Mouse (Mus musculus) liver, embryonic 13.5 days (tissue): Measurements from ENCODE around the gene Taf10. TPM values are rescaled to one million over a fixed set of nuclear protein-coding genes. Genes with fewer than 3 reads are reported as not detected.
"Not testable (repeated sequence)": the region's sequence is repeated elsewhere in the genome, so short reads cannot be mapped to it uniquely, and the experiment has no call there.

ENCODE experiments used
- ATAC-seq: fragments of 200-750 bp; cut with Nextera tagmentation; 2 replicates; pipeline ENCODE4 v1.8.0; 2017; ENCODE audit warnings: low read depth, mild to moderate bottlenecking, moderate number of reproducible peaks, moderate library complexity
- DNase-seq: peaks from one replicate; pipeline ENCODE4 v3.0.0; 2022
- H3K27ac ChIP-seq: fragments of 300-500 bp; sonication (generic); 2 replicates; pipeline ENCODE4 v1.5.1; 2015; ENCODE audit warnings: moderate library complexity, mild to moderate bottlenecking, inconsistent platforms
- H3K27me3 ChIP-seq: fragments of 300-500 bp; sonication (generic); 2 replicates; pipeline ENCODE4 v1.6.1; 2015; ENCODE audit warnings: mild to moderate bottlenecking, inconsistent platforms
- H3K36me3 ChIP-seq: fragments of 300-500 bp; sonication (generic); 2 replicates; pipeline ENCODE4 v1.6.1; 2015; ENCODE audit warnings: mild to moderate bottlenecking, inconsistent platforms
- H3K4me1 ChIP-seq: fragments of 300-500 bp; sonication (generic); replicated peaks from 2 replicates; pipeline ENCODE4 v1.6.1; 2015; ENCODE audit warnings: inconsistent platforms
- H3K4me2 ChIP-seq: fragments of 300-500 bp; sonication (generic); 2 replicates; pipeline ENCODE4 v1.6.1; 2015; ENCODE audit warnings: inconsistent platforms, mild to moderate bottlenecking, moderate library complexity
- H3K4me3 ChIP-seq: fragments of 300-500 bp; sonication (generic); replicated peaks from 2 replicates; pipeline ENCODE4 v1.5.1; 2015; ENCODE audit warnings: mild to moderate bottlenecking, inconsistent platforms
- H3K9ac ChIP-seq: fragments of 300-500 bp; sonication (generic); 2 replicates; pipeline ENCODE4 v1.6.1; 2015; ENCODE audit warnings: mild to moderate bottlenecking, inconsistent platforms
- H3K9me3 ChIP-seq: fragments of 300-500 bp; sonication (generic); replicated peaks from 2 replicates; pipeline ENCODE4 v1.6.1; 2016; ENCODE audit warnings: inconsistent platforms
- WGBS: fragments of 180-500 bp; shearing (Covaris S2); methylation state at CpG from one replicate; pipeline ENCODE4 v1.1.7; 2015; ENCODE audit not compliant: insufficient replicate concordance; 5-methylcytosine and 5-hydroxymethylcytosine counted together
- polyA plus RNA-seq: library from polyadenylated mRNA; unstranded; fragments of >200 nt; fragmentation: Nextera tagmentation; extraction: Ambion mirVana; gene quantifications from 2 replicates; pipeline ENCODE4 v1.2.1, GENCODE M21; 2015

Taf10 gene
- polyA plus RNA-seq, 1 experiment from 2014 or later, result 158 TPM

- Histone ChIP-seq H3K27ac (peak within 1 kb of the TSS; percentile 35), H3K4me1 (peaks cover 22% of the 10 kb centered on the region), H3K9me3 (no peaks in the 10 kb centered on the region), H3K27me3 (no peaks in the 10 kb centered on the region), H3K36me3 (peaks cover 40% of the 10 kb centered on the region), H3K4me2 (peak within 1 kb of the TSS; percentile 88), H3K9ac (peak within 1 kb of the TSS; percentile 85), H3K4me3 (peak within 1 kb of the TSS; percentile 75)
- ATAC-seq, result peak; percentile 90
- peak; percentile 85 for DNase-seq
- WGBS, result 16% methylated on average over 20 of the region's 20 CpGs
These were observed 7.6 kb upstream of the Taf10 start, which contains the start of gene Tpp1 for GRCm38 (mm10) chr7:105751491-105752433. Gene Tpp1 (minus strand): TSS chr7:105752235.

- no peak for DNase-seq
- no peak for ATAC-seq
- 73% methylated on average over 2 of the region's 2 CpGs for WGBS
- H3K9me3 ChIP-seq, result no peaks in the 10 kb centered on the region
- H3K27me3 ChIP-seq, result no peaks in the 10 kb centered on the region
- H3K27ac ChIP-seq, result no peak overlapping the region
- H3K4me3 ChIP-seq, result no peak overlapping the region
- no peak overlapping the region for H3K4me2 ChIP-seq
- H3K4me1 ChIP-seq, result peaks cover 39% of the 10 kb centered on the region
- no peak overlapping the region for H3K9ac ChIP-seq
- H3K36me3 ChIP-seq, result peaks cover 48% of the 10 kb centered on the region
These were observed 3.6 kb upstream of the Taf10 start for GRCm38 (mm10) chr7:105747776-105748175.

GRCm38 (mm10) chr7:105743246-105743925 is 775 bp downstream of the Taf10 start:
- not testable (repeated sequence) for H3K27me3 ChIP-seq, ATAC-seq, H3K9me3 ChIP-seq, DNase-seq
- H3K4me2 ChIP-seq, result peak overlapping the region; percentile 89
- H3K4me3 ChIP-seq, result peak overlapping the region; percentile 81
- H3K4me1 ChIP-seq, result peaks cover 46% of the 10 kb centered on the region
- H3K9ac ChIP-seq, result peak overlapping the region; percentile 88
- H3K36me3 ChIP-seq, result peaks cover 61% of the 10 kb centered on the region
- peak overlapping the region; percentile 84 for H3K27ac ChIP-seq
- 23% methylated on average over 20 of the region's 20 CpGs for WGBS

DNA sequence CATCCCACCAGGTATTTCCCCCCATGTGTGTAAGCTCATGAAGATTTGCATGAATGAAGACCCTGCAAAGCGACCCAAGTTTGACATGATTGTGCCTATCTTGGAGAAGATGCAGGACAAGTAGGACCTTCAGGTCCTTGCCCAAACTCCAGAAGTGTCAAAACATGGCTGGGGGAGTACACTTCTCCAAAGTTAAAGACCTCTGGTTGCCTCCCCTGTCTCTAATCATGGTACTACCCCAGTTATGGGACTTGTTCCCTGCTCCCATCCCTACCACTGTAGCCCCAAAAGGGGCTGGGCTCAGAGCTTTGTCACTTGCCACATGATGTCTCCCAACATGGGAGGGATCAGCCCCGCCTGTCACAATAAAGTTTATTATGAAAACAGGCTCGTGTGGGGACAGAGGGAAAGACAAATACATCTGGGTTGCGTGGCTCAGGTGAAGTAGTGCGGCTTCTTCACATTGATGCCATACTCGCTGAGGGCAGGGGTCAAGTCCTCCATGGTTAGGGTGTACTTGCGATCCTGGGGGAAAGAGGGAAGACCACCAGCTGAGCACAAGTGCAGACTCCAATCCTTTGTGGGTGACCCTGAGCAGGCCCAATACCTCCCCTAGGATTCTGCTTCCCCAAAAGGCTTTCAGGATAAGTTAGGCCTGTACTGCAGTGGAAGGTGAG is 1.5 kb downstream of the Taf10 start:
- Histone ChIP-seq H3K9ac (peak overlapping the region; percentile 88), H3K4me3 (peak overlapping the region; percentile 81), H3K4me2 (peak overlapping the region; percentile 89), H3K4me1 (peaks cover 53% of the 10 kb centered on the region), H3K36me3 (peaks cover 53% of the 10 kb centered on the region), H3K27ac (peak overlapping the region; percentile 84)
- H3K27me3 ChIP-seq, DNase-seq, ATAC-seq, H3K9me3 ChIP-seq: not testable (repeated sequence)
- WGBS, result 77% methylated on average over 7 of the region's 7 CpGs

GRCm38 (mm10) chr7:105741978-105742377 is 2.2 kb downstream of the Taf10 start:
- 82% methylated on average over 9 of the region's 9 CpGs for WGBS
- DNase-seq, result no peak
- H3K9ac ChIP-seq, result no peak overlapping the region
- ATAC-seq, result no peak
- no peak overlapping the region for H3K4me2 ChIP-seq
- 0 out of 2 replicates have a peak overlapping the region, but pooled peaks have one; percentile 81 for H3K4me3 ChIP-seq
- no peak overlapping the region for H3K27ac ChIP-seq
- no peaks in the 10 kb centered on the region for H3K27me3 ChIP-seq
- H3K36me3 ChIP-seq, result peaks cover 47% of the 10 kb centered on the region
- H3K4me1 ChIP-seq, result peaks cover 59% of the 10 kb centered on the region
- no peaks in the 10 kb centered on the region for H3K9me3 ChIP-seq

DNA sequence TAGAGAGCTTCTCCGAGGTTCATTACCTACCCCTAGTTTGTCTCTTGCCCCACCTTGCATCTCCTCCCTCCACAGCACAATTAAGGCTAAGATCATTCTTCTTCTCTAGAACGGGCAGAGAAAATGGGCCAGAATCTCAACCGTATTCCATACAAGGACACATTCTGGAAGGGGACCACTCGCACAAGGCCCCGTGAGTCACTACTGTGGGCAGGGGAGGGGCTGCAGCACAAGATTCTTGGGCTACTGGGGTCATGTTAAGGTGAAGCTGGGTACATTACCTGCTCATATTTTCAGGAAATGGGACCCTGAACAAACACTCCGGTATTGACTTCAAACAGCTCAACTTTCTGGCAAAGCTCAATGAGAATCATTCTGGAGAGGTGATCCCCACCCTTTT is 3.3 kb downstream of the Taf10 start:
- no peak for ATAC-seq
- no peak for DNase-seq
- H3K27ac ChIP-seq, result peak overlapping the region; percentile 11; the same call in 1 of the 2 replicates

DNA sequence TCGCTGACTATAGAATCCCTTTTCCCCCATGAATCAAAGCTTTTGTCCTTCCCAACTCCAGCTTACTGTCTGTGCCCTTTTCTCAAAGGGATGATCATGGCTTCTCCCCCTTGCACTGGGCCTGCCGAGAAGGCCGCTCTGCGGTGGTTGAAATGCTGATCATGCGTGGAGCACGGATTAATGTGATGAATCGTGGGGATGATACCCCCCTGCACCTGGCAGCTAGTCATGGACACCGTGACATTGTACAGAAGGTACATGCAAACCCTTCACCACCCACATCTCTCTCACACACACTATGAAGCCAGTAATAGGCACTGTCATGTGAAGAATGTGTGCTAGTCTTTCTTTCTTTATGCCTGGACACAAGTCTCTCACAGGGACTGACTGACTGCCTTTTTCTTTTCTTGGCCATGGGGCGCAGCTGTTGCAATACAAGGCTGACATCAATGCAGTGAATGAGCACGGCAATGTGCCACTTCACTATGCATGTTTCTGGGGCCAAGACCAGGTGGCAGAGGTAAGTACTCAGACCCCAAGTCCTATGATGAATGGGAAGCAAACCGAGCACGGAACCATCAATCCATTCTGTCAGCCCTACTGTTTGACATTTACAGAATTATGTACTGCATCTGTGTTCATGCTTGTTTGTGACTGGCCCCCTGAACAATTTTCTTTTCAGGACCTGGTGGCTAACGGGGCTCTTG is 3.9 kb downstream of the Taf10 start:
- Histone ChIP-seq H3K9ac (no peak overlapping the region), H3K4me3 (no peak overlapping the region), H3K4me2 (no peak overlapping the region), H3K27me3 (no peaks in the 10 kb centered on the region), H3K4me1 (peaks cover 63% of the 10 kb centered on the region), H3K9me3 (no peaks in the 10 kb centered on the region), H3K36me3 (peaks cover 38% of the 10 kb centered on the region), H3K27ac (peak overlapping the region; percentile 40; the same call in 1 of the 2 replicates)
- DNase-seq (no peak), ATAC-seq (no peak)
- WGBS, result 86% methylated on average over 13 of the region's 13 CpGs

More for the DNA sequence above, 3.3 kb downstream of the Taf10 start:
- Histone ChIP-seq H3K36me3 (peaks cover 38% of the 10 kb centered on the region), H3K9ac (no peak overlapping the region), H3K27me3 (no peaks in the 10 kb centered on the region), H3K9me3 (no peaks in the 10 kb centered on the region), H3K4me1 (peaks cover 60% of the 10 kb centered on the region), H3K4me3 (no peak overlapping the region), H3K4me2 (no peak overlapping the region)
- 79% methylated on average over 6 of the region's 6 CpGs for WGBS

DNA sequence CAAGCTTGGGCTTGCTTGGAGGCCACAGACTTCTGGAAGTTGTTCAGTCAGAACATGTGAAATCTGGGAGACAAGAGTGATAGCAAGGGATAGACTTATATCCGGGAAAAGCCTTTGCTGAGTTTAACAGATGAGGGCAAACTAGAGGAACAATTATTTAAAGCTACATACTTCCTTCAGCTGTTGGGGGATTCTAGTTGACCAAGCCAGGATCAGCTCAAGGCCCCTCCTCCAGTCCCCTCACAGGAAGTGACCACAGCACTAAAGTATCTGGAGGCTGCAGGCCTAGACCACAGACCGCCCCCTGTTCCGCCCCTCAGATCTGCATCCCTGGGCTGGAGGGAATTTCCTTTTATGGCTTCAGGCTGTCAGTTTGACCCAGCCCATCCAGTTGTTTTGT is 5.2 kb downstream of the Taf10 start:
- peak; percentile 28 for DNase-seq
- H3K36me3 ChIP-seq, result peaks cover 47% of the 10 kb centered on the region
- H3K27ac ChIP-seq, result peak overlapping the region; percentile 91
- peak overlapping the region; percentile 89 for H3K4me3 ChIP-seq
- peak overlapping the region; percentile 95 for H3K4me2 ChIP-seq
- H3K9ac ChIP-seq, result peak overlapping the region; percentile 95
- WGBS, result 23% methylated on average over 3 of the region's 3 CpGs
- H3K4me1 ChIP-seq, result peaks cover 66% of the 10 kb centered on the region
- ATAC-seq, result no peak
- H3K27me3 ChIP-seq, result no peaks in the 10 kb centered on the region
- H3K9me3 ChIP-seq, result no peaks in the 10 kb centered on the region

GRCm38 (mm10) chr7:105738286-105738685 is 5.9 kb downstream of the Taf10 start:
- H3K4me1 ChIP-seq, result peaks cover 65% of the 10 kb centered on the region
- H3K4me3 ChIP-seq, result peak overlapping the region; percentile 89
- no peaks in the 10 kb centered on the region for H3K27me3 ChIP-seq
- H3K9ac ChIP-seq, result peak overlapping the region; percentile 95
- DNase-seq (no peak), ATAC-seq (no peak)
- H3K9me3 ChIP-seq, result no peaks in the 10 kb centered on the region
- H3K4me2 ChIP-seq, result peak overlapping the region; percentile 95
- peaks cover 53% of the 10 kb centered on the region for H3K36me3 ChIP-seq
- peak overlapping the region; percentile 91 for H3K27ac ChIP-seq
- WGBS, result 19% methylated on average over 2 of the region's 2 CpGs

DNA sequence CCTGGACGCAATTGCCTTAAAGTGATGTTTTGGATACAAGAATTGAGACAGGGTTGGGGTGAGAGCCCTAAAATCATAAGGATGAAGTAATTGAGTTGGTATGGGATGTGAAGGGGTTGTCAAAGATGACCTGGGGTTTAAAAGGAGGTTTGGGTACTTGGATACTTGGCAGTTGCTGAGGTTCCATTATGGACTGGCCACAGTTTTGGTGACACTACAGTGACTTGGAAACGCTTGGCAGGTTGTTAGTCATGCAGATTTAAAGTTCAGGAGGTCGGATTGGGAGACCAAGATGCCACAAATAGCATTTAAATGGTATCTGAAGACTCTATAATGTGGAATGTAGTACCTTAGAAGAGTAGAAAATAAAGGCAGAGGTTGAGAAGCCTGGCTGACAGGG is 6.5 kb downstream of the Taf10 start:
- Histone ChIP-seq H3K9ac (peak overlapping the region; percentile 95), H3K27ac (peak overlapping the region; percentile 91), H3K27me3 (no peaks in the 10 kb centered on the region), H3K4me2 (peak overlapping the region; percentile 95), H3K36me3 (peaks cover 53% of the 10 kb centered on the region), H3K4me1 (peaks cover 58% of the 10 kb centered on the region), H3K9me3 (no peaks in the 10 kb centered on the region), H3K4me3 (peak overlapping the region; percentile 89)
- 23% methylated on average over 3 of the region's 3 CpGs for WGBS
- ATAC-seq (no peak), DNase-seq (no peak)
